Mouse (Mus musculus): Measurements from ENCODE around the gene Angptl7. TPM values are rescaled to one million over a fixed set of nuclear protein-coding genes. Genes with fewer than 3 reads are reported as not detected.

Angptl7 gene
- total and polyA plus RNA-seq, 2 experiments from 2014 or later, result 4.9 to 8.9 TPM

GRCm38 (mm10) chr4:148448179-148448852 lies 51.9 kb downstream of the Angptl7 start, which contains the start of gene Mtor:
Gene Mtor, plus strand, starts transcription at chr4:148448611.
- Histone ChIP-seq H3K27me3 (ENCODE audit: control insufficient read depth, insufficient read depth, low read length) (no peaks in the 10 kb centered on the region), H3K4me2 (ENCODE audit: low read depth, low read length) (peak within 1 kb of the TSS; percentile 79), H3K9ac (replicated peaks; ENCODE audit: low read depth, low read length) (peak within 1 kb of the TSS; percentile 80), H3K4me3 (ENCODE audit: low read depth, low read length) (peak within 1 kb of the TSS; percentile 81), H3K27ac (ENCODE audit: low read depth) (peak within 1 kb of the TSS; percentile 76), H3K9me3 (replicated peaks; ENCODE audit: control insufficient read depth, low read length) (no peaks in the 10 kb centered on the region), H3K36me3 (replicated peaks; ENCODE audit: control insufficient read depth, insufficient read depth, low read length) (peaks cover 14% of the 10 kb centered on the region), H3K4me1 (ENCODE audit: control insufficient read depth, insufficient read depth) (peaks cover 23% of the 10 kb centered on the region)
- TF ChIP-seq EP300 (IDR thresholded peaks at IDR 0.05; ENCODE audit: low read depth) (no peak), CTCF (IDR thresholded peaks at IDR 0.05; ENCODE audit: low read depth) (no peak)
- ATAC-seq (ENCODE audit: insufficient read depth, low read depth), result peak; percentile 93
- WGBS, result under 1% methylated on average over 48 of the region's 56 CpGs
- peak; percentile 99 for DNase-seq (ENCODE audit: low spot score)

Other genes starting within 250 kb of the Angptl7 start
- gene Disp3, start 212.5 kb downstream of the Angptl7 start, total RNA-seq (2014; rRNA removed; ENCODE audit: low replicate concordance), result 0.39 TPM in 1 of 2 replicates, not detected in the other
- gene Disp3, start 212.5 kb downstream of the Angptl7 start, polyA plus RNA-seq (2015; fragmentation: Nextera tagmentation; extraction: Ambion mirVana), result 0.11 TPM in 1 of 2 replicates, not detected in the other
- 25.6 and 32.4 TPM in 2 replicates for gene Ubiad1, start 55.7 kb downstream of the Angptl7 start, total RNA-seq (2014; rRNA removed; ENCODE audit: low replicate concordance)
- 18.9 and 19.6 TPM in 2 replicates for gene Ubiad1, start 55.7 kb downstream of the Angptl7 start, polyA plus RNA-seq (2015; fragmentation: Nextera tagmentation; extraction: Ambion mirVana)
- 31.2 and 52.2 TPM in 2 replicates for gene Mtor, start 51.8 kb downstream of the Angptl7 start, total RNA-seq (2014; rRNA removed; ENCODE audit: low replicate concordance)
- gene Mtor, start 51.8 kb downstream of the Angptl7 start, polyA plus RNA-seq (2015; fragmentation: Nextera tagmentation; extraction: Ambion mirVana), result 17.3 and 20.5 TPM in 2 replicates
- 47.0 and 57.0 TPM in 2 replicates for gene Exosc10, start 58.0 kb upstream of the Angptl7 start, total RNA-seq (2014; rRNA removed; ENCODE audit: low replicate concordance)
- 43.0 TPM in 2 replicates for gene Exosc10, start 58.0 kb upstream of the Angptl7 start, polyA plus RNA-seq (2015; fragmentation: Nextera tagmentation; extraction: Ambion mirVana)
- gene Srm, start 91.0 kb upstream of the Angptl7 start, total RNA-seq (2014; rRNA removed; ENCODE audit: low replicate concordance), result 15.0 and 45.7 TPM in 2 replicates
- 46.4 and 51.4 TPM in 2 replicates for gene Srm, start 91.0 kb upstream of the Angptl7 start, polyA plus RNA-seq (2015; fragmentation: Nextera tagmentation; extraction: Ambion mirVana)
- gene Masp2, start 102.1 kb upstream of the Angptl7 start, total RNA-seq (2014; rRNA removed; ENCODE audit: low replicate concordance), result not detected in 2 replicates
- gene Masp2, start 102.1 kb upstream of the Angptl7 start, polyA plus RNA-seq (2015; fragmentation: Nextera tagmentation; extraction: Ambion mirVana), result not detected in 2 replicates
- 69.0 and 89.9 TPM in 2 replicates for gene Tardbp, start 126.6 kb upstream of the Angptl7 start, total RNA-seq (2014; rRNA removed; ENCODE audit: low replicate concordance)
- gene Tardbp, start 126.6 kb upstream of the Angptl7 start, polyA plus RNA-seq (2015; fragmentation: Nextera tagmentation; extraction: Ambion mirVana), result 93.5 and 100 TPM in 2 replicates
- gene Gm572, start 142.9 kb upstream of the Angptl7 start, total RNA-seq (2014; rRNA removed; ENCODE audit: low replicate concordance), result 0.15 and 1.0 TPM in 2 replicates
- gene Gm572, start 142.9 kb upstream of the Angptl7 start, polyA plus RNA-seq (2015; fragmentation: Nextera tagmentation; extraction: Ambion mirVana), result 0.36 and 0.70 TPM in 2 replicates

Data from heart, postnatal 0 days (tissue).